Mouse (Mus musculus) fat pad, adult 2 months (tissue): Measurements from ENCODE around the gene Ddx39b.
A peak's percentile ranks its signal among the peaks of the same experiment; 100 is the strongest.
"Not testable (repeated sequence)": the region's sequence is repeated elsewhere in the genome, so short reads cannot be mapped to it uniquely, and the experiment has no call there.

Source experiments
- DNase-seq: peaks from one replicate; pipeline ENCODE4 v3.0.0-alpha.2; 2011; ENCODE audit warnings: low read depth, low spot score; ENCODE audit errors: extremely low read depth

Gene Ddx39b

GRCm38 (mm10) chr17:35218516-35219193, 22.9 kb upstream of the Ddx39b start:
- DNase-seq = no peak

- DNase-seq = no peak
Observed at GRCm38 (mm10) chr17:35219601-35220041, 21.9 kb upstream of the Ddx39b start.

- DNase-seq = no peak
Observed at GRCm38 (mm10) chr17:35220156-35220952, 21.2 kb upstream of the Ddx39b start, which contains the start of gene Gm16181. Gene Gm16181 (plus strand): TSS chr17:35220834.

- no peak for DNase-seq
Observed at GRCm38 (mm10) chr17:35222299-35222698, 19.2 kb upstream of the Ddx39b start.

GRCm38 (mm10) chr17:35224641-35225040, 16.9 kb upstream of the Ddx39b start:
- DNase-seq = no peak

- no peak for DNase-seq
Observed at GRCm38 (mm10) chr17:35225456-35225855, 16.1 kb upstream of the Ddx39b start.

GRCm38 (mm10) chr17:35226561-35227046, 14.9 kb upstream of the Ddx39b start:
- DNase-seq = no peak

GRCm38 (mm10) chr17:35231022-35231421, 10.5 kb upstream of the Ddx39b start:
- no peak for DNase-seq

- DNase-seq = no peak
Observed at GRCm38 (mm10) chr17:35232043-35232442, 9.5 kb upstream of the Ddx39b start.

GRCm38 (mm10) chr17:35232659-35233058, 8.9 kb upstream of the Ddx39b start:
- DNase-seq = no peak

GRCm38 (mm10) chr17:35233114-35233980, 8.2 kb upstream of the Ddx39b start, which contains the start of gene Atp6v1g2:
Gene Atp6v1g2 (plus strand): TSS chr17:35233660.
- DNase-seq = no peak

GRCm38 (mm10) chr17:35234090-35234489, 7.5 kb upstream of the Ddx39b start:
- DNase-seq = not testable (repeated sequence)

- no peak for DNase-seq
Observed at GRCm38 (mm10) chr17:35234903-35235302, 6.6 kb upstream of the Ddx39b start.

GRCm38 (mm10) chr17:35235614-35236389, 5.7 kb upstream of the Ddx39b start, which contains the start of gene Nfkbil1:
Gene Nfkbil1 (minus strand): TSS chr17:35235792.
- peak; percentile 45 for DNase-seq

- no peak for DNase-seq
Observed at GRCm38 (mm10) chr17:35236390-35236746, 5.2 kb upstream of the Ddx39b start.

GRCm38 (mm10) chr17:35236996-35237395, 4.5 kb upstream of the Ddx39b start:
- DNase-seq = no peak

- DNase-seq = no peak
Observed at GRCm38 (mm10) chr17:35237504-35237903, 4.0 kb upstream of the Ddx39b start.

GRCm38 (mm10) chr17:35239700-35240099, 1.8 kb upstream of the Ddx39b start:
- no peak for DNase-seq

GRCm38 (mm10) chr17:35240384-35241304, 902 bp upstream of the Ddx39b start:
- DNase-seq = no peak
